Mouse (Mus musculus) liver, adult 2 months (tissue): ENCODE results near the gene Krt25.

ENCODE experiments used
- CTCF ChIP-seq: fragments of 200-500 bp; IDR thresholded peaks from 2 replicates; pipeline ENCODE4 v1.5.1; 2011; ENCODE audit warnings: low read depth, low read length, control low read depth
- POLR2A ChIP-seq: fragments of 200-500 bp; IDR thresholded peaks from 2 replicates; pipeline ENCODE4 v1.6.1; 2011; ENCODE audit warnings: low read length, control low read depth; ENCODE audit not compliant: insufficient read depth; ENCODE audit errors: extremely low read depth

- TF ChIP-seq POLR2A, result no peak
- no peak for TF ChIP-seq CTCF
These were observed 8.2 kb downstream of the Krt25 start for GRCm38 (mm10) chr11:99314594-99314993.
